Mouse (Mus musculus): ENCODE data around the gene Pum1.

GRCm38 (mm10) chr4:130810845-130811244, 147.7 kb downstream of the Pum1 start:
- no peak for TF ChIP-seq CTCF (IDR thresholded peaks at IDR 0.05; ENCODE audit: low read depth)
- TF ChIP-seq EP300 (IDR thresholded peaks at IDR 0.05; ENCODE audit: low read depth) = no peak

Measured in heart, postnatal 0 days (tissue).